Mouse (Mus musculus) right cerebral cortex, postnatal 10 days (tissue): ENCODE data around the gene Ticam1.
"Not testable (repeated sequence)": the region's sequence is repeated elsewhere in the genome, so short reads cannot be mapped to it uniquely, and the experiment has no call there.

ENCODE experiments used
- DNase-seq, 2 experiments: peaks; one replicate each; pipeline ENCODE4 v3.0.0; 2021; ENCODE audit warnings: low spot score in 2 of 2

The Ticam1 gene

GRCm38 (mm10) chr17:56264020-56264419, 12.6 kb downstream of the Ticam1 start:
- peak; percentile 84 to 85 for DNase-seq

GRCm38 (mm10) chr17:56262645-56263094, 13.9 kb downstream of the Ticam1 start:
- DNase-seq, result no peak

- no peak for DNase-seq
Observed at GRCm38 (mm10) chr17:56261166-56261565, 15.4 kb downstream of the Ticam1 start.

GRCm38 (mm10) chr17:56259301-56260037, 17.1 kb downstream of the Ticam1 start:
- DNase-seq, result no peak

GRCm38 (mm10) chr17:56258812-56259211, 17.8 kb downstream of the Ticam1 start:
- DNase-seq, result not testable (repeated sequence)

- DNase-seq, result peak in 1 of 2 experiments; percentile 51
Observed at GRCm38 (mm10) chr17:56258269-56258668, 18.3 kb downstream of the Ticam1 start.

GRCm38 (mm10) chr17:56257181-56257894, 19.2 kb downstream of the Ticam1 start:
- peak; percentile 47 to 63 for DNase-seq

- peak; percentile 97 to 99 for DNase-seq
Observed at GRCm38 (mm10) chr17:56256239-56256881, 20.2 kb downstream of the Ticam1 start, which contains the start of gene Fem1a. Gene Fem1a (plus strand): TSS chr17:56256810.

- peak; percentile 99 to 100 for DNase-seq
Observed at GRCm38 (mm10) chr17:56255863-56256238, 20.7 kb downstream of the Ticam1 start.

- DNase-seq, result peak; percentile 84
Observed at GRCm38 (mm10) chr17:56255429-56255828, 21.2 kb downstream of the Ticam1 start.

GRCm38 (mm10) chr17:56254695-56255094, 21.9 kb downstream of the Ticam1 start:
- DNase-seq, result peak in 1 of 2 experiments; percentile 43

- DNase-seq, result peak; percentile 77 to 90
Observed at GRCm38 (mm10) chr17:56251136-56251829, 25.3 kb downstream of the Ticam1 start.

- DNase-seq, result no peak
Observed at GRCm38 (mm10) chr17:56245608-56246007, 31.0 kb downstream of the Ticam1 start.

GRCm38 (mm10) chr17:56241541-56242401, 34.8 kb downstream of the Ticam1 start:
- DNase-seq, result peak; percentile 85 to 87

- peak; percentile 95 to 97 for DNase-seq
Observed at GRCm38 (mm10) chr17:56233818-56234469, 42.6 kb downstream of the Ticam1 start.

GRCm38 (mm10) chr17:56233389-56233788, 43.2 kb downstream of the Ticam1 start:
- no peak for DNase-seq

GRCm38 (mm10) chr17:56229943-56230342, 46.6 kb downstream of the Ticam1 start:
- DNase-seq, result peak; percentile 89 to 95

- DNase-seq, result no peak
Observed at GRCm38 (mm10) chr17:56226566-56226965, 50.0 kb downstream of the Ticam1 start.

GRCm38 (mm10) chr17:56224916-56225315, 51.7 kb downstream of the Ticam1 start:
- no peak for DNase-seq

- DNase-seq, result no peak
Observed at GRCm38 (mm10) chr17:56219805-56220204, 56.8 kb downstream of the Ticam1 start.
